Mouse (Mus musculus) thymus, postnatal 0 days (tissue): ENCODE data around the gene Ehbp1. TPM values are rescaled to one million over a fixed set of nuclear protein-coding genes. Genes with fewer than 3 reads are reported as not detected.

Experiments used
- DNase-seq: peaks from one replicate; pipeline ENCODE4 v3.0.0-alpha.2; 2015; ENCODE audit warnings: low spot score
- polyA plus RNA-seq: library from polyadenylated mRNA; unstranded; fragments of >200 nt; fragmentation: Nextera tagmentation; extraction: Ambion mirVana; gene quantifications from 2 replicates; pipeline ENCODE4 v1.2.1, GENCODE M21; 2015

Gene Ehbp1
- polyA plus RNA-seq, 1 experiment from 2014 or later = 1.8 TPM

- no peak for DNase-seq
Observed at GRCm38 (mm10) chr11:22063352-22063751, 278.7 kb downstream of the Ehbp1 start.

- no peak for DNase-seq
Observed at GRCm38 (mm10) chr11:22061660-22062059, 280.4 kb downstream of the Ehbp1 start.

- DNase-seq = no peak
Observed at GRCm38 (mm10) chr11:22057538-22057937, 284.6 kb downstream of the Ehbp1 start.

- no peak for DNase-seq
Observed at GRCm38 (mm10) chr11:22055908-22056307, 286.2 kb downstream of the Ehbp1 start.

- no peak for DNase-seq
Observed at GRCm38 (mm10) chr11:22053034-22053668, 288.9 kb downstream of the Ehbp1 start.

- DNase-seq = no peak
Observed at GRCm38 (mm10) chr11:22050864-22051263, 291.2 kb downstream of the Ehbp1 start.

GRCm38 (mm10) chr11:22039854-22040426, 302.2 kb downstream of the Ehbp1 start:
- DNase-seq = no peak

GRCm38 (mm10) chr11:22034564-22035105, 307.5 kb downstream of the Ehbp1 start:
- no peak for DNase-seq

GRCm38 (mm10) chr11:22033582-22033981, 308.5 kb downstream of the Ehbp1 start:
- DNase-seq = no peak

- no peak for DNase-seq
Observed at GRCm38 (mm10) chr11:22020602-22021001, 321.5 kb downstream of the Ehbp1 start.

GRCm38 (mm10) chr11:22017444-22017843, 324.6 kb downstream of the Ehbp1 start:
- DNase-seq = no peak

GRCm38 (mm10) chr11:22016341-22016740, 325.8 kb downstream of the Ehbp1 start:
- no peak for DNase-seq

- no peak for DNase-seq
Observed at GRCm38 (mm10) chr11:22008817-22009216, 333.3 kb downstream of the Ehbp1 start.

- DNase-seq = no peak
Observed at GRCm38 (mm10) chr11:22008129-22008596, 333.9 kb downstream of the Ehbp1 start.

GRCm38 (mm10) chr11:22007781-22008110, 334.3 kb downstream of the Ehbp1 start:
- DNase-seq = no peak

- DNase-seq = no peak
Observed at GRCm38 (mm10) chr11:22007088-22007780, 334.9 kb downstream of the Ehbp1 start.

- no peak for DNase-seq
Observed at GRCm38 (mm10) chr11:22006471-22007087, 335.5 kb downstream of the Ehbp1 start.

- DNase-seq = no peak
Observed at GRCm38 (mm10) chr11:22005281-22005870, 336.7 kb downstream of the Ehbp1 start.

GRCm38 (mm10) chr11:22004331-22004841, 337.7 kb downstream of the Ehbp1 start:
- DNase-seq = no peak

GRCm38 (mm10) chr11:22003341-22003981, 338.6 kb downstream of the Ehbp1 start:
- DNase-seq = no peak
